Mouse (Mus musculus) midbrain, postnatal 0 days (tissue): ENCODE results near the gene Kif5a. TPM values are rescaled to one million over a fixed set of nuclear protein-coding genes. Genes with fewer than 3 reads are reported as not detected.
A peak's percentile ranks its signal among the peaks of the same experiment; 100 is the strongest.

Source experiments
- ATAC-seq: fragments of 200-750 bp; cut with Nextera tagmentation; 2 replicates; pipeline ENCODE4 v1.8.0; 2017; ENCODE audit warnings: moderate number of reproducible peaks, mild to moderate bottlenecking, moderate TSS enrichment, moderate library complexity; ENCODE audit not compliant: low FRiP score
- DNase-seq: peaks from one replicate; pipeline ENCODE4 v3.0.0-alpha.2; 2015; ENCODE audit warnings: low spot score
- H3K27ac ChIP-seq: fragments of 300-500 bp; sonication (generic); 2 replicates; pipeline ENCODE4 v1.5.1; 2014; ENCODE audit warnings: low read depth, mild to moderate bottlenecking, low read length, mixed read lengths
- H3K27me3 ChIP-seq: fragments of 300-500 bp; sonication (generic); 2 replicates; pipeline ENCODE4 v1.6.1; 2014; ENCODE audit warnings: low read length, control low read depth, mixed read lengths; ENCODE audit not compliant: insufficient read depth
- H3K36me3 ChIP-seq: fragments of 300-500 bp; sonication (generic); 2 replicates; pipeline ENCODE4 v1.6.1; 2014; ENCODE audit warnings: low read length, control low read depth, mixed read lengths; ENCODE audit not compliant: insufficient read depth
- H3K4me1 ChIP-seq: fragments of 300-500 bp; sonication (generic); 2 replicates; pipeline ENCODE4 v1.6.1; 2014; ENCODE audit warnings: mild to moderate bottlenecking, control low read depth, antibody characterized with exemption, low read length, mixed read lengths; ENCODE audit not compliant: insufficient read depth
- H3K4me2 ChIP-seq: fragments of 300-500 bp; sonication (generic); 2 replicates; pipeline ENCODE4 v1.6.1; 2014; ENCODE audit warnings: low read depth, mild to moderate bottlenecking, low read length, mixed read lengths; ENCODE audit not compliant: poor library complexity, severe bottlenecking
- H3K4me3 ChIP-seq: fragments of 300-500 bp; sonication (generic); 2 replicates; pipeline ENCODE4 v1.5.1; 2014; ENCODE audit warnings: low read depth, mild to moderate bottlenecking, low read length, moderate library complexity
- H3K9ac ChIP-seq: fragments of 300-500 bp; sonication (generic); replicated peaks from 2 replicates; pipeline ENCODE4 v1.6.1; 2014; ENCODE audit warnings: mild to moderate bottlenecking, low read length, moderate library complexity, mixed read lengths; ENCODE audit not compliant: poor library complexity, severe bottlenecking
- H3K9me3 ChIP-seq: fragments of 300-500 bp; sonication (generic); 2 replicates; pipeline ENCODE4 v1.6.1; 2016; ENCODE audit warnings: low read length, control low read depth
- CTCF ChIP-seq: IDR thresholded peaks from 2 replicates; pipeline ENCODE4 v1.5.1; 2016; ENCODE audit warnings: antibody characterized with exemption, mild to moderate bottlenecking
- WGBS: fragments of 180-500 bp; shearing (Covaris S2); extraction: QIAGEN DNeasy Blood & Tissue Kit; methylation state at CpG from one replicate; pipeline ENCODE4 v1.1.7; 2014; 5-methylcytosine and 5-hydroxymethylcytosine counted together
- polyA plus RNA-seq: library from polyadenylated mRNA; unstranded; fragments of >200 nt; fragmentation: Nextera tagmentation; extraction: Ambion mirVana; gene quantifications from 2 replicates; pipeline ENCODE4 v1.2.1, GENCODE M21; 2015
- total RNA-seq: library from RNA; depleted of rRNA; stranded (reverse); fragments of >200 nt; gene quantifications from 2 replicates; pipeline ENCODE4 v1.2.3, GENCODE M21; 2014

The Kif5a gene
- total and polyA plus RNA-seq, 2 experiments from 2014 or later = 102 to 249 TPM

GRCm38 (mm10) chr10:127268401-127268800 is 5.3 kb upstream of the Kif5a start:
- Histone ChIP-seq H3K4me2 (no peak overlapping the region), H3K27ac (no peak overlapping the region), H3K4me1 (peaks cover 9% of the 10 kb centered on the region; the same call in 1 of the 2 replicates), H3K27me3 (no peaks in the 10 kb centered on the region), H3K4me3 (no peak overlapping the region), H3K9me3 (no peaks in the 10 kb centered on the region), H3K36me3 (peaks cover 39% of the 10 kb centered on the region), H3K9ac (no peak overlapping the region)
- ATAC-seq (no peak), DNase-seq (no peak)
- 93% methylated on average over 5 of the region's 5 CpGs for WGBS
- no peak for TF ChIP-seq CTCF

- ATAC-seq (no peak), DNase-seq (no peak)
- TF ChIP-seq CTCF = no peak
- H3K9ac ChIP-seq = peak overlapping the region; percentile 98
- peak overlapping the region; percentile 84 for H3K4me2 ChIP-seq
- peak overlapping the region; percentile 86 for H3K4me3 ChIP-seq
- WGBS = 68% methylated on average over 5 of the region's 5 CpGs
- H3K27me3 ChIP-seq = no peaks in the 10 kb centered on the region
- H3K27ac ChIP-seq = peak overlapping the region; percentile 94
- H3K36me3 ChIP-seq = peaks cover 28% of the 10 kb centered on the region
- H3K9me3 ChIP-seq = no peaks in the 10 kb centered on the region
- peaks cover 9% of the 10 kb centered on the region; the same call in 1 of the 2 replicates for H3K4me1 ChIP-seq
Observed at GRCm38 (mm10) chr10:127267318-127267717, 4.2 kb upstream of the Kif5a start.

GRCm38 (mm10) chr10:127266112-127267091 is 3.3 kb upstream of the Kif5a start, which contains the start of gene Dctn2:
Dctn2 (plus strand) TSS chr10:127266368.
- H3K9me3 ChIP-seq = no peaks in the 10 kb centered on the region
- H3K36me3 ChIP-seq = peaks cover 20% of the 10 kb centered on the region
- peaks cover 12% of the 10 kb centered on the region; the same call in 1 of the 2 replicates for H3K4me1 ChIP-seq
- under 1% methylated on average over 70 of the region's 70 CpGs for WGBS
- H3K4me2 ChIP-seq = peak within 1 kb of the TSS; percentile 84
- TF ChIP-seq CTCF = peak; percentile 39; the same call in 1 of the 2 replicates
- peak within 1 kb of the TSS; percentile 94 for H3K27ac ChIP-seq
- H3K27me3 ChIP-seq = no peaks in the 10 kb centered on the region
- H3K4me3 ChIP-seq = peak within 1 kb of the TSS; percentile 86
- peak within 1 kb of the TSS; percentile 98 for H3K9ac ChIP-seq
- DNase-seq (peak; percentile 98), ATAC-seq (peak; percentile 96)

- Histone ChIP-seq H3K9me3 (no peaks in the 10 kb centered on the region), H3K4me3 (peak overlapping the region; percentile 86), H3K27ac (peak overlapping the region; percentile 94), H3K9ac (no peak overlapping the region), H3K4me2 (peak overlapping the region; percentile 84; the same call in 1 of the 2 replicates), H3K4me1 (peaks cover 18% of the 10 kb centered on the region; the same call in 1 of the 2 replicates), H3K36me3 (peaks cover 15% of the 10 kb centered on the region), H3K27me3 (no peaks in the 10 kb centered on the region)
- peak; percentile 33 for TF ChIP-seq CTCF
- peak; percentile 49 for DNase-seq
- 25% methylated on average over 4 of the region's 4 CpGs for WGBS
- ATAC-seq = peak; percentile 61
Observed at GRCm38 (mm10) chr10:127265727-127266111, 2.6 kb upstream of the Kif5a start.

GRCm38 (mm10) chr10:127264971-127265370 is 1.8 kb upstream of the Kif5a start:
- no peak for DNase-seq
- Histone ChIP-seq H3K27me3 (no peaks in the 10 kb centered on the region), H3K4me2 (no peak overlapping the region), H3K36me3 (peaks cover 9% of the 10 kb centered on the region), H3K4me3 (no peak overlapping the region), H3K9ac (no peak overlapping the region), H3K27ac (no peak overlapping the region), H3K4me1 (peaks cover 18% of the 10 kb centered on the region; the same call in 1 of the 2 replicates), H3K9me3 (no peaks in the 10 kb centered on the region)
- ATAC-seq = no peak
- no peak for TF ChIP-seq CTCF
- 57% methylated on average over 4 of the region's 4 CpGs for WGBS

GRCm38 (mm10) chr10:127264336-127264735 is 1.2 kb upstream of the Kif5a start:
- Histone ChIP-seq H3K4me3 (no peak overlapping the region), H3K4me2 (no peak overlapping the region), H3K9me3 (no peaks in the 10 kb centered on the region), H3K4me1 (peaks cover 18% of the 10 kb centered on the region; the same call in 1 of the 2 replicates), H3K9ac (no peak overlapping the region), H3K27ac (no peak overlapping the region), H3K36me3 (peaks cover 7% of the 10 kb centered on the region; the same call in 1 of the 2 replicates), H3K27me3 (no peaks in the 10 kb centered on the region)
- no peak for TF ChIP-seq CTCF
- no peak for ATAC-seq
- DNase-seq = no peak
- 82% methylated on average over 8 of the region's 8 CpGs for WGBS
